Mouse (Mus musculus) A20 (cell line): ENCODE data around the gene Wnt1.
"Not testable (repeated sequence)": the region's sequence is repeated elsewhere in the genome, so short reads cannot be mapped to it uniquely, and the experiment has no call there.

ENCODE experiments used
- DNase-seq: peaks from one replicate; pipeline ENCODE4 v3.0.0-alpha.2; 2011; ENCODE audit warnings: low read depth, low spot score

Wnt1 gene

GRCm38 (mm10) chr15:98789661-98790535, at the start of gene Wnt1:
Wnt1 (plus strand) TSS chr15:98789857.
- no peak for DNase-seq

DNA sequence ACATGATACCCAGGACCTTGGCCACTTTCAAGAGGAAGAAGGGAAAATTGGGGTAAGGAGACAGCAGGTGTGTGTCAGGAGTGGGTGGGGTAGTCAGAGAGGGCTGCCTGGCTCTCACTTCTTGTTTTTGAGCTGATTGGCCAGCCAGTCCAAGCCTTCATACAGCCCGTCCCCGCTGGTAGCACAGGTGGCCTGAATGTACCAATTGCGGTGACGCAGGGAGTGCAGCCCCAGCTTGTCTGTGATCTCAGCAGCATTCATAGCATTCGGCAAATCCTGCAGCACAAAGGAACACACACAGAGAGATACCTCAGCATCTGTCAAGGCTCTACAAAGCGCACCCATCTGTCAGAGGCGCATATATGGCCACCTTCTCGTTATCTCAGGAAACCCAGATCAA, 49.4 kb upstream of the Wnt1 start:
- peak; percentile 87 for DNase-seq

DNA sequence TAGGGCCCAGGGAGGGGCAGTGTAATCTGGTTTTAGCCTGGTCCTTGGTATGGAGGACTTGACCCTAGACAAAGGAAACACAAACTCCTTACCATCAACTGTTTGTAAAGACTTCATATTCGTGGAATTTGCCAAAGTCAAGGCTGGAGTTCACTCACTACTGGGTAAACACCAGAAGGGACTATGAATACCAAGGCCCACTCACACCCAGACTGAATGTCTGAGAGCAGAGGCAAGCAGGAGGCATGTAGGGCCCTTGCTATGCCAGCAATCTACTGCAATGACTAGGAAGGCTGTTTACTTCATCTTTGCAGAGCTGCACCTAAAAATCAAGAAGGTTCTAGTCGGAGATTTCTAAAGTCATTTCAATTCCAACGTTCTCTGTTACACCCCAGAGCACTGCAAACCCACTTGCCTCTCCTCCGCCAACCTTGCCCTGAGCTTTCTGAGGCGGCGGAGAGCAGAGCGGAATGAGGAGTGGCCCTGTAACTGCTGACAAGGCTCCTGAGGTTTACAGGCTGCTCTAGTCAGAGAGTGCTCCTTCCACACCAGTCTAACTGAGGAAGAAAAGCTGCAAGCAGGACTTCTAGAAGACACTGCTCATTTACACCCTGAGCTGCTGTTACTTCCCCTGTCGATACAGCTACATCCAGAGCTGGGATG, 46.8 kb upstream of the Wnt1 start:
- DNase-seq, result no peak

DNA sequence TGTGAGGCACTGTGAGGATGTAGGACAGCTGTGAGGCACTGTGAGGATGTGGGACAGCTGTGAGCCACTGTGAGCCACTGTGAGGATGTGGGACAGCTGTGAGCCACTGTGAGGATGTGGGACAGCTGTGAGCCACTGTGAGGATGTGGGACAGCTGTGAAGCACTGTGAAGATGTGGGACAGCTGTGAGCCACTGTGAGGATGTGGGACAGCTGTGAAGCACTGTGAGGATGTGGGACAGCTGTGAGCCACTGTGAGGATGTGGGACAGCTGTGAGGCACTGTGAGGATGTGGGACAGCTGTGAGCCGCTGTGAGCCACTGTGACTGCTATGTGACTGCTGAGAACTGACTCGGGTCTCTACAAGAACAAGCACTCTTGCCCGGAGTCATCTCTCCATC, 45.8 kb upstream of the Wnt1 start:
- DNase-seq, result not testable (repeated sequence)

DNA sequence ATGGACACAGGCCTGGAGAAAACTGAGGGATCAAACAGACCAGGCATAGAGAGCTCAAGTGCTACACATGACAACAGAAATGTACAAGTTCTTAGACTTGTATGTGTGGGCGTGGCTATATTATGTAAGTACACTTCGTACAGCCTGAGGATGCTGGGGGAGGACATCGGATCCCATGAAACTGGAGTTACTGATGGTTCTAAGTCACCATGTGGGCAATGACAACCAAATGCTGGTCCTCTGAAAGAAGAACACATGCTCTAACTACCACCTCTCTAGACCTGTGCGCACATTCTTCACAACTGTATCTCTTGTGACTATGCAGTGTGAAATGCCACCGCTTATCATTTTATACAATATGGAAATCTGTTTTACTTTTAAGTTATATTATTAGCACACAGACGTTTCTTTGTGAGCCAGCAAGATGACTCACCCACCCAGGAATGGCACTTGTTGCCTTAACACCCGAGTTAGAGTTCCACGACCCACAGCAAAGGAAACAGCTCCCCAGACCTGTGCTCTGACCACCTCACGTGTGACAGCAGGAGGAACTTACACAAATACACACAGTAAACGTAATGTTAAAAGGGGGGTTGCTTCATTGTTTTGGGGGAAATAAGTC, 43.2 kb upstream of the Wnt1 start:
- DNase-seq, result no peak

DNA sequence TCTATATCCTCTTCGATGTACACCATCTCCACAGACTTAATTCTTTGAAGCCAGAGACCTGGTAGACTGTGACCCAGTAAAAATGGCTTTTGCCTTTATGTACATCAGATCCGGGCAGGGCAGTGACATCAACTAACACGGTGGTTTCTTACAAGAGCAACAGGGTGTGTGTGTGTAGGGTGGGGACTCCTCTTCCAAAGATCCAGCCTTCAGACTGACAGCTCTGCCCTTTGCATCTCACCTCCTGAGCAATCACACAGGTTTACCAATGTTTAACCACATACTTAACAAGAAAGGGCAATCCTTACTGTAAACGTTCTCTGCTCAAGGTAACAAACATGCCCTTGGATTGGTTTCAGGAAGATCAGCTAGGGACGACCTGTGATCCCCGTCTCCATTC, 42.4 kb upstream of the Wnt1 start:
- no peak for DNase-seq

DNA sequence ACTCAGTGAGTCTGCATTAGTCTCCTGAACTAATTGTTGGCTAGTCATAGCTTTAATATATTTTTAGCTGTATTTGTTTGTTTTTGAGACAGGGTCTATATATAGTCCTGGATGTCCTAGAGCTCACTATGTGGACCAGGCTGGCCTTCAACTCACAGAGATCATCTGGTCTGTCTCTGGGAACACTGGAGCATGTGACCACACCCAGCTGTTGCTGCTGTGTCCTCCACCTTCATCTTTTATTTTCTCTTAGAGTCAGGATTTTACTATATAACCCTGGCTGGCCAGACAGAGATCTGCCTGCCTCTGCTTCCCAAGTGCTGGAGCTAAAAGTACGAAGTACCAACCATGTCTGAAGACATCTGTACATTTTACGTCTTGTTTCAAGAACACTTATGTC, 40.6 kb upstream of the Wnt1 start:
- DNase-seq, result no peak

GRCm38 (mm10) chr15:98753021-98753423, 36.6 kb upstream of the Wnt1 start:
- DNase-seq, result no peak

GRCm38 (mm10) chr15:98754125-98754524, 35.5 kb upstream of the Wnt1 start:
- no peak for DNase-seq

GRCm38 (mm10) chr15:98762201-98762621, 27.4 kb upstream of the Wnt1 start:
- DNase-seq, result peak; percentile 78

- DNase-seq, result peak; percentile 97
These were observed 26.8 kb upstream of the Wnt1 start, which contains the start of gene Arf3 for GRCm38 (mm10) chr15:98762670-98763529. Arf3 (minus strand) TSS chr15:98763214.

- no peak for DNase-seq
These were observed 23.7 kb upstream of the Wnt1 start for GRCm38 (mm10) chr15:98765929-98766328.

DNA sequence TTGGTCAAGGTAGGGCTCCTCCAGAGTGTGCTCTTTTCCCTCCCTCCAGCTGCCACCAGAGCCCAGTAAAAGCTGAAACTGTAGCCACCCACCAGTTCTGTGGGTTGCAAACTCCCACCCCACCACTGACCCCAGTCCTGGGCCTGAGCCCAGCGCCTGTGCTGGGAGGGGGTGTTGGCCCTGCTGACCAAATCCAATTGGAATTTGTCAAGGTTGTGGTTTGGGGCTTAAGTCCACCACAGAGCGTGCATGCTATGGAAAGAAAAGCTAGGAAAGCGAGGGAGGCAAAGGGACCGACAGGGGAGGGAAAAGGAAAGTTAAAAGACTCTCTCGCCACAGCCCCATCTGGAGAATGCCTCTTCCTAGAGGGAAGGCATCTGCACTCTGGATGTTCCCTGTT, 21.4 kb upstream of the Wnt1 start:
- no peak for DNase-seq

- no peak for DNase-seq
These were observed 17.7 kb upstream of the Wnt1 start for GRCm38 (mm10) chr15:98771813-98772425.

DNA sequence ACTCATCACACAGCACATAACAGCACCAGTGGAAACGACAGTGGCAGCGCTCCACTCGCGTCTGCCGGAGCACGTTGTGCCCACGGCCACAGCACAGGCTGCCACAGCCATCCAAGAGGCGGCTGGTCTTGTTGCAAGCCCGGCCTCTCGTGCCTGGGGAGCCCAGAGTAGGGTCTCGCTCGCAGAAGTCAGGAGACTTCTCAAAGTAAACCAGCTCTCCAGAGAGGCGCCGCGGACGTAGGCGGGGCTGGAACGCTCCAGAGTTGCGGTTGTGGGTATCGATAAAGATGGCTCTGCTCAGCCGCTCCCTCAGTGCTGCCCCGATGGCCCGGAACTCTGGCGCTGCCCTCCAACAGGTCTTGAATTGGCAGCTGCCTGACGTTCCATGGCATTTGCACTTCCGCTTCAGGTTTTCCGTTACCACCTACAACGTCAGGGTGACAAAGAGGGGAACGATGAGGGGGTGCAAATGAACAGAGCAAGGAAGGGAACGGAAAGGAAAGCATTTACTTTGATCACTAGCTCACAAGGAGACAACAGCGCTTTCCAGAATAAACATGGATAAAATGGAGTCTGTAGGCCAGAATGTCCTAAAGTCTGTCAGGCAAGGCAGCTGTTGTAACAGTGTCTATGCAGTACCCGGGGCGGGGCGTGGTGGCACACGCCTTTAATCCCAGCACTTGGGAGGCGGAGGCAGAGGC, 17.0 kb upstream of the Wnt1 start:
- DNase-seq, result peak; percentile 30

DNA sequence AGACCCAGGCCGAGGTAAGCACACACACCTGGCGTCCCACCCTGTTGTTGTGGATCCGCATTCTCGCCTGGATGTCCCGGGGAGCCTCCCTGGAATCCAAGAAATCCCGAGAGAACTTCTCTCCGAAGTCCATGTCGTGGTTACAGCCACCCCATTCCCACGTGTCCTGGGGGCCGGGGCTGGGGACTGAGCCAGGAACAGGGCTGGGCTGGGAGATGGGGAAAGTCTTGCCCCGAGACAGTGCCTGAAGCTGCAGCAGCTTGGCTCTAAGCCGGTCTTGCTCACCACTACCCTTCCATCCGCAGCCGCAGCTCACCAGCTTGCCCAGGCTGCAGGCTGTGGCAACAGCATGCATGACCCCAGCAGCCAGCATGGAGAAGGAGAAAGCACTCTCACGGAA, 15.6 kb upstream of the Wnt1 start:
- no peak for DNase-seq

DNA sequence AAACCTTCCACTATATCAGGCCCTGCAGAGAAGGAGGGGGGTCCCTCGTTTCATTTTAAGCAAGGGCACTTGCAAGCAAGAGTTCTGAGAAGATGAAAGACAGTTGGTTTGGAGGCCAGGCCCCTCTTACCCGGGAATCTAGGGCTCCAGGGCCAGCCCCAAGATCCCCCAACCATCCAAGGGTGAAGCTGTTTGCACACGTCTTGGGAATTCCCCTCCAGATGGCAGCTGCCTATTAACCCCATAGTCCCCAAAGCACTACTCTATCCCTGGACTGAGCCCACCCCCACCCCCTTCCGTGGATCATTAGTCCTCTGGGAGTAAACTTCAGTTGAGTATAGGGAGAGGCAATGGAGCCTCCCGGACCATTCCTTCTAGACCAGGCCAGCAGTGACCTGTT, 14.1 kb upstream of the Wnt1 start:
- peak; percentile 49 for DNase-seq

DNA sequence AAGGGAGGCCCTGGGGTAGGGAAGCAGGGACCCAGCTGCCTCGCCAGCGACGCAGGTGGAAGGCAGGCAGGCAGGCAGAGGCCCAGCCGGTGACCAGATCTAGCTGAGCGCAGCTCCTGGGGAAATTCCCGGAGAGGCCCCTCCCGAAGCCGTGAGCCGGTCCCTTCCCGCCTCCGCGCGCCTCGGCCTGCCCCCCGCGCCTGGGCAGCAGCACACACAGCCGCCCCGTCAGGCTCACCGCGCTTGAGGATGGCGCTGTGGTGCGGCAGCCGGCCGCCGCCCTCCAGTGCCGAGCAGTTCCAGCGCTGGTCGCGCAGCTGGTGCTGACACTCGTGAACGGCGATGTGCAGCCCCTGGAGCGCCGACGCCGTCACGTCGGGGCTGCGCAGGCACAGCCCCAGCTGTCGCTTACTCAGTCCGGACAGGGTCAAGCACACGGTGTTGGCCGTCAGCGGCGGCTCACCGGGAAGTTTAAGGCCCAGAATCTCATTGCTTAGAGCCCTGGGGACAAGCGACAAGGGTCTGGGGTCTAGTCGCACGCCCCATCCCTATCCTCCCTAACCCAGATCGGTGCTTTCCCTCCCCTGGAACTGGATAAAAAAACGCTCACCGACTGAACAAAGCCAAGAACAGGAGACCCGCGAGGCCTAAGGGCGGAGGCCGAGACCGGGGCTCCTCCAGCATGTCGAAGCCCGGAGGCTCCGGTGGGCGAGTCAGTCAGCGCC, 13.2 kb upstream of the Wnt1 start:
- DNase-seq, result peak; percentile 83

GRCm38 (mm10) chr15:98777005-98777616, 12.5 kb upstream of the Wnt1 start:
- peak; percentile 27 for DNase-seq
